Mouse (Mus musculus): Measurements from ENCODE around the gene Nudt16l1.

Nudt16l1 gene

DNA sequence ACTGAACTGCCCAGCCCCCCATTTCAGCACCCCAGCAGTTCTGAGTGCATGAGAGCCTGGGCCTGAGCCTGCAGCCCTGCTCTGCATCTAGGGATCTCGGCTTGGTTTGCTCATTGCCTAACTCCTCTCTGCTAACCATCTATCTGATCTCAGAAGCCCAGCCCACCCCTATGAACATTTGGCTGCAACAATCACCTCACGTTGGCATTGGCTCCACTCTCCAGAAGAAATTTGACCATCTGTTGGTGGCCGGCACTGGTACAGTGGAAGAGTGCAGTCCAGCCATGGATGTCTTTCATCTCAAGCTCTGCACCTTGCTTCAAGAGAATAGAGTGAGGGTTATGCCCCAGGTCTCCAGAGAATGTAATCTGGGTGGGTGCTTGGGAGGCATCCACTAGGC, 18.9 kb downstream of the Nudt16l1 start:
- no peak for DNase-seq (ENCODE audit: low spot score)

DNA sequence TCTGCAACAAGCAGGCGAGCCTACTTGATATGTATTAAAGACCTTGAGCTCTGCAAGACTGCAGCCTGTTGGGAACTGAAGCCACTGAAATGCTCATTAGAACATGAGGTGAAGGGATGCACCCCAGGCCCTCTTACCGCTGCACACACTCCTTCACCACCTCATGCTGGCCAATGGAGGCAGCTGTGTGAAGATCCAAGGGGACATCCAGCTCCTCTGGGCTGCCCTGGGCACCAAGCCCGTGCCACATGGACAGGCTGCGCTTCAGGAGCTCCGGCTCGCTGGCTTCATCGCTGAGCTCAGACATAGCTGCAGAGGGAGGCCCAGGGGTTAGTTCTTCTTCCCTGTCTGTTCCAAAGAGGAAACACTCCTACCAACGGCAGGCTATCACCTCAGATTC, 21.7 kb downstream of the Nudt16l1 start:
- no peak for DNase-seq (ENCODE audit: low spot score)

DNA sequence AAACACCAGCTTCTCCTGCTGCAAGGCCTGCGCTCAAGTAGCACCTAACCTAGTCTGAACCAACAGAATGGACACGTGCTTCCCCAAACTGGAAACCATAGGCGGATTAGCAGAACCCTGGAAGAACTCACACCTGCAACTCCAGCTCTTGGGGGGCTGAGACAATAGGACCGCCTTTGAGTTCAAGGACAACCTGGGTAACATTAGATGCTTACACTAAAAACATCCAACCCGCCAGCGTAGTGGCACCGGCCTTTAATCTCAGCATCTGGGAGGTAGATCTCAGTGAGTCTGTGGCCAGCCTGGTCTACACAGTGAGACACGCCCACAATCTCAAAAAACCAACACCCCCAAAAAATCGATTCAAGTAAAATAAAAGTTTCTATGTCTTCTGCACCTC, 24.8 kb downstream of the Nudt16l1 start:
- no peak for DNase-seq (ENCODE audit: low spot score)

DNA sequence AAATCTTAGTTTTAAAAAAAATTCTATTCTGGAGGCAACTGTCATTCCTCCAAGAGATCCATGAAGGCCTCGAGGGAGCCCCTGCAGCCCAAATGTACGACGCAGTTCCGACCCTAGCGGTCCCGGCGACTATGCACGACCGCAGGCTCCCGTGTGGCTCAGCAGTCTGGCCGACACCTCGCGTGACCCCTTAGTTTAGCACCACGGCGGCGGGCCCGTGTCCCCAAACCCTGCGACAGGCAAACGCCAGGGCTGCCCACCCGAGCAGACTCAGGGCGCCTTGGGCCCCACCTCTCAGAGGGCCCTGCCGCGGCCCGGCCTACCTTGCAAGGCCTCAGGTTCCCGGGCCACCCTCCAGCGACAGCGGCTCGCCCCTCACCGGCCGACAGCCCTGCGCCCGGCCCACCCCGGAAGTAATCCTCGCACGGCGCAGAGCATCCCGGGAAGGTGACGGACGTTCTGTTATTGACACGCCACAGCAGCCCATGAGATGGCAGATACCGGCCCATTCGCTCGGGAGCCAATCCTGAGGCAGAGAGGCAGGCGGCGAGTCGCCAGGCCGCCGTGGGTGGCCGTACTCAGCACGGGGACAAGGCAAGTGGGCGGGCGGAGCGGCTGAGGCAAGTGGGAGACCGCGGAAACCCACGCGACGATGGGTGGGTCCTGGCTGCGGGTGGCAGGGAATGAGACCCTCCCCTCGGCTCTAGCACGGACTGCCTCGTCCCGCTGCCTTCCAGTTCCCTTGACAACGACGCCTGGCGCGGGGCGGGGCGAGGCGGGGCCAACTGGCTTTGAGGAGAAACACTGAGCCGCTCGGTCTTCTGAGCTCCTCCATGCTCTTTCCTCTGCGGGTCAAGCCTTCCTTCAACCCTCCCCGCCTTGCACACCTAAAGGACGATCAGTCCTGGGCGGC, 25.5 kb downstream of the Nudt16l1 start, which contains the start of gene Anks3:
Gene Anks3 (minus strand): TSS at position 409 of the 913 bp plus-strand sequence.
- DNase-seq (ENCODE audit: low spot score): peak; percentile 96

DNA sequence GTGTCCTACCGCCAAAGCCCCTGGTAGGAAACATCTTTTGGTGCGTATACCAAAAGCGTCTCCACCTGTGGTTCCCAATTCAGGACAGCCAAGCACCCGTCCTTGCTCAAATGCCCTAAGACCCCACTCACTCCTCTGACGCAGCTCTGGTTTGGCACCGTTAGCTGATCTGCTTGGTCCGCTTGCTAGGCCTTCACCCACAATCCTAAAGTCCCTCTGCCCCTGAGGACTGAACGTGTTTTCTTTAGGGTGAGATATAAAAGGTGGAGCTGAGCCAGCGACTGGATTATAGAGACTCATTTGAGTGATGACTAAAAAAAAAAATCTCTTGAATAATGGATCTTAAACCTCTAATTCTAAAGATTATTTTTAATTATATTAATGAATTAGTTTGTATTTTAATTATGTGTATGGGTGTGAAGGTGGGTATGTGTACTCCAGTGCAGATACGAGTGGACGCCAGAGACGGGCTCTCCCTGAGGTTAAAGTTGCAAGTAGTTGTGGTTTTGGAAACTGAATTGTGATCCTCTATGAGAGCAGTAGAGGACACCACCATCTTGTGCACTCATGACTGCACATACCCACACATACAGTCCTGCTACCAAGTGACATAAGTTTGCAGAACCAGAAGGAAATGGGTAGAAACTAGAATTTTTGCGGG, 26.3 kb downstream of the Nudt16l1 start:
- no peak for DNase-seq (ENCODE audit: low spot score)

DNA sequence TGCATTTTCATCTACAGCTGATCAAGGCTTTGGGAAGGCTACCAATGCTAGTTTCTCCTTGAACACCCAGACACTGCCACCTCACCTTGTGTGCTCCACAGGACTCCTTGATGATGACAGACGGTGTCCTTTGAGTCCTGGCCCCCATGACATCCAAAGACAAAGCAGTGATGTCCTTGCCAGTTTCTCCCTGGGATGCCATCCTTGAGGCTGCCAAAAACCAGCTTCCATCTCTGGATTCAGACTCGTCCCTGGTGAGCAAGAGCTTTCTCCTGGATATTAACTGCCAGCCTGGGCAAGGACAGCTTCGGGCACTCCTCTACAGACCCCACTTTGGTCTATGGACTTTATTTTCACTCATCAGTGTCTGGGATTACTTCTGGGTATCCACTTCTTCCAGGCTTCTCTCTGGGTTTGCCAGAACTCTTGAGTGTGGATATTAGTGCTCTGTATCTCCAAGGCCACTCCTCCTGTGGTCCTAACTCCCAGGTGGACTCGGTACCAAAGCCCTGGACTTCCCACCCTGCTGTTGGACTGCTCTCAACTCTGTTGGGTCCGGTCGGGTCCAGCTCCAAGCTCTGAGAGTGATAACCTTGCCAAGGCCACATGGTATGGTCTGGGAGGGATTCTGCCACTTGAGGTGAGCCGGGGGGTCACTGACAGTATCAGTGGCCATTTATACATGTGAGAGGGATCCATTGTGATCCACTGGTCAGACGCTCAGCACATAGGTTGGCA, 27.0 kb downstream of the Nudt16l1 start:
- no peak for DNase-seq (ENCODE audit: low spot score)

DNA sequence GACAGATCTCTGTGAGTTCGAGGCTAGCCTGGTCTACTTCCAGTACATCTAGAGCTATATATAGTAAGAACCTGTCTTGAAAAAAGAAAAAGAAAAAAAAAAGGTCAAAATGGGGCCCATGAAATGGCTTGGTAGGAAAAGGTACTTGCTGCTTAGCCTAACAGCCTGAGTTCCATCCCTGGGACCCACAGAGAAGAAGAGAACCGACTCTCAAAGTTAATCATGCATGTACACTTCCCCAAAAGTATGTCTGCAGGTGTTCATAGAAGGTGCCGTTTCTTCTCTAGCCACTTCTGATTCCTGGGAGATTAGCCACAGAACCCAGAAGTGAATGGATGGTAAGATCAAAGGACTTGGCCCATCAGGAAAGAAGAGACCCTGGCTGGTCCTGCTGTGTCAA, 29.9 kb downstream of the Nudt16l1 start:
- no peak for DNase-seq (ENCODE audit: low spot score)

DNA sequence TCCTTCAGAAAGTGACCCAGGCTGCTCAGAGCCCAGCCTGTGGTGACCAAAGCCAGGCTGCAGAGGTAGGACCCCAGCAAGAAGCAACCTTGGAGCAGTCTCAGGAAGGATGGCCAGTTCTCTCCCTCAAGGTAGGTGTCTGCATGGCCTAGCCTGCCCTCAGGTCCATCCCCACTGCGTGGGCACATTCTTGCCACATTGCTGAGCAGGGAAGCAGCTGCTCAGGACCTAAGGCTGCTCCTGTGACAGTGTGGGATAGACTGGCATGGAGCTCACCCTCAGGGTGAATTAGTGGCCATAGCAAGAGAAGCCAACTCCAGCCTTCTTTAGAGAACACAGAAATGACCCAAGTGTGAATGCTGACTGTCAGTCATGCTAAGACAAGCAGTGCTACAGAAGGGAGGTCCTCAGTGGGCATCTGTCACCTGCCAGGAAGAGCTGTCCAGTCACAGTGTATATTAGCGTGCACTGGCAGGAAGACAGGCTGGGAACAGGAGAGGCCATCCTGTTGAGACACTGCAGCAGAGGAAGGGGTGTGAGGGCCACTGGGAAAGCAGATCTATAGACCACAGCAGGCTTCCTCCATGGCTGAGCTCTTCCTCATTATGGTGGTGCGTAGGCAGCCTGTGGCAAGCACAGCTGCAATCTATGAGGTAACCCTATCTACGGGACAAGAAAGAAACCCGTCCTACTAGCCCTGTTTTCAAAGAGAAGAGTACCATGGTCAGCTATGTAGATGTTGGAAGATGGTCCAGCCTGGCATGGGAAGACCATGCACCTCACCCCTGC, 30.7 kb downstream of the Nudt16l1 start:
- DNase-seq (ENCODE audit: low spot score): no peak

DNA sequence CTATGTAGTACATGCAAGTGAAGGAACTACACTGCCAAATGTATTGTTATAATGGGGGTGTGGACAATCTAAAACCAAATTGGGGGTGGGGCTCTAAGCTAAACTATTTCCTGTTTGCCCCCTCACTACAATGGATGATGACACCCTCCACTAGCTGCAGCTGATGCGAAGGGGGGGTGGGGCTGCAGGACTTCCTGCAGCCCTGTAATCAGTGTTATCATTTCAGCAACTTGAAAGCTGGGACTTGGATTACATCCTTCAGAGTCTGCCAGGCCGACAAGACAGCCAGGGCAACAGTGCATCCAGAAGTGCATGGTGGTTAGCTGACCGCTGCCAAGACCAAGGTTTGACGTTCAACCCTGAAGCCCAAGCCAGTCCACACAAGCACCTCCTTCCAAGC, 33.1 kb downstream of the Nudt16l1 start:
- no peak for DNase-seq (ENCODE audit: low spot score)

DNA sequence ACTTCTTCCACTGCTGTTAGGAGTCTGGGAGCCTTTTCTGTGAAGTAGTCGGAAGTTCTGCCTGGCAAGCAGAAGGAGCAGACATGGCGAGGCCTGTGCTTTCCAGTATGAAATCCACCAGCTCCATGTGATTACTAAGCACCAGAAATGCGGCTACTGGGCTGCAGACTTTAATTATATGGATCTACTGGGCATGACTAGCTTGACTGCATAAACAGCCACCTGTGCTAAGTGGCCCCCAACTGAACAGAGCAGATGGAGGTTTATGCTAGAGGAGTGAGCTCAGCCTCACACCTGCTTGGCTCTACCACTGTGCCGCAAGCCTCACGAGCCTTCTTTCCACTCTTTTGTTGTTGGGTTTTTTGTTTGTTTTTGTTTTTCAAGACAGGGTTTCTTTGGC, 36.0 kb downstream of the Nudt16l1 start:
- DNase-seq (ENCODE audit: low spot score): no peak

DNA sequence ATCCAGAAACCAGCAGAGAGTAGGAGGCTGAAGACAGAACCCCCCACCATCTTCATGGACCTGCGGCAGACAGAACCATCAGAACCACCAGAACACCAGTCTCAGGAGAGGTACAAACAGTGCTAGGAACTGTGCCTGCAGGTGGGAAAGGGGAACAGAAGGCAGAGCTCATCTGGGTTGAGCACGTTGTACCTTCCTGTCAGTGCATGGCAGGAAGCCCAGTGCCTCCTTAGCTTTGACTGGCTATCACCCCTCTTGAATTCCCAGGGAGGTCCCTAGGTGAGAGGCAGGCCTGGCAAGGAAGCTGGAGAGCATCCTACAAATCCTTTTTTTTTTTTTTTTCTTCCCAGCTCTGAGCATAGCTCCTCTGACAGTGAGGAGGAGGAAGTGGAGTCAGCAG, 37.6 kb downstream of the Nudt16l1 start:
- DNase-seq (ENCODE audit: low spot score): no peak

DNA sequence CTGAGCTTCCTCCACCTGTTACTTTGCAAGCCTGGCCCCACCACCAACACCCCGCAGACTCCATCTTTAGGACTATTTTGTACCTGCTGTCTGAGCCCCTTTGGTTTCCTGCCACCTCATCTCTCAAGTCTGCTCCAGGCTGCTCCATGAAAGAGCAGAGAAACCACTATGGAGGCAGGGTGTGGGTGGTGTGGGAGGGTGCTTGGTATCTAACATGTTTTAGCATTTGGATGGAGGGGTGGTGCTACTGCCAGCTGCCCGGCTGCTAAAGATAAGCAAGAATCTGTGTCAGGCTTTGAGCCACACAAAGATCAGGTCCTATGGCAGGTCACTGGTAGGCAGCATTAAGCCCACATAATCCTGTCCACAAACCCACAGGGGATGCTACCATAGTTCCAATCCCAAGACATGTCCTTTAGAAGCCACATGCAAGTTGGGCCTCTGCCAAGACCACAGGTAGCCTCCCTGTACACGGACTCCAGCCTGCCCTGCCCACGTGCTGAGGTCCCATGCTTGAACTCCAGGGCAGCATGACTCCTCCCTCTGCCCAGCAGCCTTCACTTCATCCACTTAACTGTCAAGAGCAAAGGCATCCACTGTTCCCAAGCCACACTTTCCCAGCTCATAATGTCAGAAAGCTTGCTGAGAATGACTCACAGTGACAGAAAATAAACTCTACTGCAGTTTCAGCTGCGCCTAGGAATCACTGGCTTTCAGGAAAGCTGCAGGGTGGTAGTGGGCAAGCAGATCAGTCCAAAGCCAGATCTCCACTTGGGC, 39.9 kb downstream of the Nudt16l1 start:
- no peak for DNase-seq (ENCODE audit: low spot score)

DNA sequence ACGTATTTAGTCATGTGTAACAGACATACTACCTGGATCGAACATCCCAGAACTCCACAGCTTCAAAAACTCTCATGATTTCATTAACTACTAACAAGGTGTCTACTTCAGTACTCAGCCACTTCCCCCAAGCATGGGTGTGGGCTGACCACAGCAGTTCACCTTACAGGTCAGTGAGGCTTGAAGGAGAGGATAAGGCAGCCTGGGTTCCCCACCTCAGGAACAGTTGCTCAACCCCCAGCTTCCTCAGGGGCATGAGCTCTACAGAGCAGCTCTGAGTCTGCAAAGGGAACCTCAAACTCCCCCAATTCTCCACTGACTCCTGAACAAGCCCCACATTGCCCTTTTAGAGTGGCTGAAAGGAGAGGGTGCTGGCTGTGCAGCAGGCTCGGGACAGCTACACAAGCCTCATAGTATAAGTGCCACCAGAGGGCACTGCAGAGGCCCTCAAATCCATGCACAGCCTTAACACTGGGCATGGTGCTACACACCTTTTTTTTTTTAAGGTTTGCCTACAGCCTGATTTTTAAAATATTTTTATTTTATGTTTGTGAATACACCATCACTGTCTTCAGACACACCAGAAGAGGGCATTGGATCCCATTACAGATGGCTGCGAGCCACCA, 41.3 kb downstream of the Nudt16l1 start:
- no peak for DNase-seq (ENCODE audit: low spot score)

DNA sequence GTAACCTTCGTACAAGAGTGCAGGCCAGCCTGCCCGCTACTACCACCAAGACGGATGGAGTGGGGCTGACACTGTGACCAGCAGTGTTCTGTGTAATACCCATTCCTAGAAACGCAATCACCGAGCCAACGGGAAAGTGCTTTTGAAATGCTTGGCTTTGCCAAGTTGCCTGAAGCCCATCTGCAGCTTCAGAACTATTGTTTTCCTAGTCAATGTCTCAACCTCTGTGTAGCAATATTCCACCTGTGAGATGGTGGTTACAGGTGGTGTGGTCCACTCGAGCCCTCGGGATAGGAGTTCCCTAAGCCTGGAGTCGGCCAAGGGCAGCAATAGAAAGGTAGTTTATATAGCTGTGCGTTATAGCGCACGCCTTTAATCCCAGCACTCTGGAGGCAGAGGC, 46.2 kb downstream of the Nudt16l1 start:
- no peak for DNase-seq (ENCODE audit: low spot score)

All from yolk sac, embryonic 10.5 days (tissue).